Mouse (Mus musculus): ENCODE measurements around the gene Cyb5r2. TPM values are rescaled to one million over a fixed set of nuclear protein-coding genes. Genes with fewer than 3 reads are reported as not detected.

The Cyb5r2 gene
- polyA plus RNA-seq, 1 experiment from 2014 or later: 0.44 TPM

- no peak overlapping the region; the same call in 1 of the 2 replicates for H3K27ac ChIP-seq (ENCODE audit: low read depth, low read length)
- H3K9ac ChIP-seq (ENCODE audit: low read depth, low read length): peak overlapping the region; percentile 30
- H3K27me3 ChIP-seq (replicated peaks; ENCODE audit: control insufficient read depth, insufficient read depth, low read length): no peaks in the 10 kb centered on the region
- peak overlapping the region; percentile 18 for H3K4me3 ChIP-seq (ENCODE audit: low read length)
- ATAC-seq: peak; percentile 95
- no peaks in the 10 kb centered on the region for H3K36me3 ChIP-seq (ENCODE audit: control insufficient read depth, insufficient read depth, low read length)
- peak overlapping the region; percentile 48 for H3K4me2 ChIP-seq (ENCODE audit: low read length)
- WGBS: 3% methylated on average over 10 of the region's 10 CpGs
- peaks cover 6% of the 10 kb centered on the region for H3K4me1 ChIP-seq (ENCODE audit: control insufficient read depth, insufficient read depth, low read depth, low read length)
- no peaks in the 10 kb centered on the region for H3K9me3 ChIP-seq (ENCODE audit: control insufficient read depth, low read length)
Measured at GRCm38 (mm10) chr7:107708491-107709112, 49.2 kb downstream of the Cyb5r2 start.

- no peaks in the 10 kb centered on the region for H3K27me3 ChIP-seq (replicated peaks; ENCODE audit: control insufficient read depth, insufficient read depth, low read length)
- H3K4me3 ChIP-seq (ENCODE audit: low read length): no peak overlapping the region
- WGBS: 60% methylated on average over 9 of the region's 9 CpGs
- H3K9me3 ChIP-seq (ENCODE audit: control insufficient read depth, low read length): no peaks in the 10 kb centered on the region
- no peak overlapping the region for H3K9ac ChIP-seq (ENCODE audit: low read depth, low read length)
- H3K36me3 ChIP-seq (ENCODE audit: control insufficient read depth, insufficient read depth, low read length): no peaks in the 10 kb centered on the region
- ATAC-seq: no peak
- H3K4me1 ChIP-seq (ENCODE audit: control insufficient read depth, insufficient read depth, low read depth, low read length): peaks cover 6% of the 10 kb centered on the region
- H3K4me2 ChIP-seq (ENCODE audit: low read length): no peak overlapping the region
- no peak overlapping the region for H3K27ac ChIP-seq (ENCODE audit: low read depth, low read length)
Measured at GRCm38 (mm10) chr7:107707650-107708049, 50.2 kb downstream of the Cyb5r2 start.

- ATAC-seq: no peak
- H3K36me3 ChIP-seq (ENCODE audit: control insufficient read depth, insufficient read depth, low read length): no peaks in the 10 kb centered on the region
- peaks cover 6% of the 10 kb centered on the region for H3K4me1 ChIP-seq (ENCODE audit: control insufficient read depth, insufficient read depth, low read depth, low read length)
- no peaks in the 10 kb centered on the region for H3K27me3 ChIP-seq (replicated peaks; ENCODE audit: control insufficient read depth, insufficient read depth, low read length)
- H3K9ac ChIP-seq (ENCODE audit: low read depth, low read length): no peak overlapping the region
- no peaks in the 10 kb centered on the region for H3K9me3 ChIP-seq (ENCODE audit: control insufficient read depth, low read length)
- no peak overlapping the region for H3K27ac ChIP-seq (ENCODE audit: low read depth, low read length)
- H3K4me2 ChIP-seq (ENCODE audit: low read length): no peak overlapping the region
- WGBS: 49% methylated on average over 5 of the region's 5 CpGs
- H3K4me3 ChIP-seq (ENCODE audit: low read length): no peak overlapping the region
Measured at GRCm38 (mm10) chr7:107705941-107706340, 51.9 kb downstream of the Cyb5r2 start.

GRCm38 (mm10) chr7:107702461-107703380, 55.1 kb downstream of the Cyb5r2 start:
- Histone ChIP-seq H3K9ac (ENCODE audit: low read depth, low read length) (no peak overlapping the region), H3K4me1 (ENCODE audit: control insufficient read depth, insufficient read depth, low read depth, low read length) (no peaks in the 10 kb centered on the region), H3K27ac (ENCODE audit: low read depth, low read length) (no peak overlapping the region), H3K27me3 (replicated peaks; ENCODE audit: control insufficient read depth, insufficient read depth, low read length) (0 out of 2 replicates have a peak, but pooled peaks cover 2% of the 10 kb centered on the region), H3K4me2 (ENCODE audit: low read length) (no peak overlapping the region), H3K9me3 (ENCODE audit: control insufficient read depth, low read length) (no peaks in the 10 kb centered on the region), H3K4me3 (ENCODE audit: low read length) (no peak overlapping the region), H3K36me3 (ENCODE audit: control insufficient read depth, insufficient read depth, low read length) (no peaks in the 10 kb centered on the region)
- 77% methylated on average over 13 of the region's 13 CpGs for WGBS
- no peak for ATAC-seq

- no peaks in the 10 kb centered on the region for H3K4me1 ChIP-seq (ENCODE audit: control insufficient read depth, insufficient read depth, low read depth, low read length)
- H3K27me3 ChIP-seq (replicated peaks; ENCODE audit: control insufficient read depth, insufficient read depth, low read length): 0 out of 2 replicates have a peak, but pooled peaks cover 2% of the 10 kb centered on the region
- H3K9ac ChIP-seq (ENCODE audit: low read depth, low read length): no peak overlapping the region
- H3K4me2 ChIP-seq (ENCODE audit: low read length): no peak overlapping the region
- H3K4me3 ChIP-seq (ENCODE audit: low read length): no peak overlapping the region
- no peak overlapping the region for H3K27ac ChIP-seq (ENCODE audit: low read depth, low read length)
- H3K36me3 ChIP-seq (ENCODE audit: control insufficient read depth, insufficient read depth, low read length): no peaks in the 10 kb centered on the region
- no peak for ATAC-seq
- WGBS: 80% methylated on average over 5 of the region's 5 CpGs
- no peaks in the 10 kb centered on the region for H3K9me3 ChIP-seq (ENCODE audit: control insufficient read depth, low read length)
Measured at GRCm38 (mm10) chr7:107700646-107701045, 57.2 kb downstream of the Cyb5r2 start.

GRCm38 (mm10) chr7:107699926-107700325, 57.9 kb downstream of the Cyb5r2 start:
- no peaks in the 10 kb centered on the region for H3K9me3 ChIP-seq (ENCODE audit: control insufficient read depth, low read length)
- no peak overlapping the region for H3K4me2 ChIP-seq (ENCODE audit: low read length)
- no peak overlapping the region for H3K4me3 ChIP-seq (ENCODE audit: low read length)
- no peak overlapping the region for H3K9ac ChIP-seq (ENCODE audit: low read depth, low read length)
- no peaks in the 10 kb centered on the region for H3K4me1 ChIP-seq (ENCODE audit: control insufficient read depth, insufficient read depth, low read depth, low read length)
- no peak for ATAC-seq
- H3K36me3 ChIP-seq (ENCODE audit: control insufficient read depth, insufficient read depth, low read length): no peaks in the 10 kb centered on the region
- 0 out of 2 replicates have a peak, but pooled peaks cover 2% of the 10 kb centered on the region for H3K27me3 ChIP-seq (replicated peaks; ENCODE audit: control insufficient read depth, insufficient read depth, low read length)
- 80% methylated on average over 1 of the region's 1 CpGs for WGBS
- H3K27ac ChIP-seq (ENCODE audit: low read depth, low read length): no peak overlapping the region

Other genes with a start within 250 kb of the Cyb5r2 start
- gene Olfml1, start 190.6 kb downstream of the Cyb5r2 start, polyA plus RNA-seq (2015; fragmentation: Nextera tagmentation; extraction: Ambion mirVana): 4.8 TPM in 2 replicates
- gene Ppfibp2, start 162.8 kb downstream of the Cyb5r2 start, polyA plus RNA-seq (2015; fragmentation: Nextera tagmentation; extraction: Ambion mirVana): 3.4 and 3.6 TPM in 2 replicates
- not detected in 2 replicates for gene 5330417H12Rik, start 132.9 kb downstream of the Cyb5r2 start, polyA plus RNA-seq (2015; fragmentation: Nextera tagmentation; extraction: Ambion mirVana)
- gene Ovch2, start 43.2 kb upstream of the Cyb5r2 start, polyA plus RNA-seq (2015; fragmentation: Nextera tagmentation; extraction: Ambion mirVana): not detected in 2 replicates
- gene Olfr467, start 54.2 kb upstream of the Cyb5r2 start, polyA plus RNA-seq (2015; fragmentation: Nextera tagmentation; extraction: Ambion mirVana): not detected in 2 replicates
- not detected in 2 replicates for gene Olfr469, start 67.5 kb upstream of the Cyb5r2 start, polyA plus RNA-seq (2015; fragmentation: Nextera tagmentation; extraction: Ambion mirVana)
- not detected in 2 replicates for gene Olfr470, start 89.5 kb upstream of the Cyb5r2 start, polyA plus RNA-seq (2015; fragmentation: Nextera tagmentation; extraction: Ambion mirVana)
- not detected in 2 replicates for gene Olfr472, start 139.9 kb upstream of the Cyb5r2 start, polyA plus RNA-seq (2015; fragmentation: Nextera tagmentation; extraction: Ambion mirVana)
- gene Olfr473, start 172.4 kb upstream of the Cyb5r2 start, polyA plus RNA-seq (2015; fragmentation: Nextera tagmentation; extraction: Ambion mirVana): not detected in 2 replicates
- not detected in 2 replicates for gene Olfr474, start 196.6 kb upstream of the Cyb5r2 start, polyA plus RNA-seq (2015; fragmentation: Nextera tagmentation; extraction: Ambion mirVana)
- gene Olfr476, start 206.8 kb upstream of the Cyb5r2 start, polyA plus RNA-seq (2015; fragmentation: Nextera tagmentation; extraction: Ambion mirVana): not detected in 2 replicates
- gene Olfr477, start 228.7 kb upstream of the Cyb5r2 start, polyA plus RNA-seq (2015; fragmentation: Nextera tagmentation; extraction: Ambion mirVana): not detected in 2 replicates